Mouse (Mus musculus) large intestine, adult 2 months (tissue): ENCODE measurements around the gene Gtf2a2. TPM values are rescaled to one million over a fixed set of nuclear protein-coding genes. Genes with fewer than 3 reads are reported as not detected.
"Not testable (repeated sequence)": the region's sequence is repeated elsewhere in the genome, so short reads cannot be mapped to it uniquely, and the experiment has no call there.

ENCODE experiments used
- DNase-seq: peaks from one replicate; pipeline ENCODE4 v3.0.0-alpha.2; 2012; ENCODE audit warnings: low read depth, low spot score
- WGBS: fragments of 180-500 bp; shearing (Covaris S2); methylation state at CpG from one replicate; pipeline ENCODE4 v1.1.7; 2018; 5-methylcytosine and 5-hydroxymethylcytosine counted together
- polyA plus RNA-seq: library from polyadenylated mRNA; depleted of rRNA; stranded (reverse); fragments of >200 nt; gene quantifications from 2 replicates; pipeline ENCODE4 v1.2.3, GENCODE M21; 2012

Gene Gtf2a2
- polyA plus RNA-seq, 1 experiment: 25.8 TPM

GRCm38 (mm10) chr9:70011537-70012407 is 578 bp upstream of the Gtf2a2 start:
- DNase-seq: no peak
- 51% methylated on average over 13 of the region's 14 CpGs for WGBS

GRCm38 (mm10) chr9:70015632-70016031 is 3.3 kb downstream of the Gtf2a2 start:
- WGBS: 86% methylated on average over 2 of the region's 2 CpGs
- DNase-seq: no peak

GRCm38 (mm10) chr9:70018879-70019278 is 6.5 kb downstream of the Gtf2a2 start:
- DNase-seq: no peak

GRCm38 (mm10) chr9:70021610-70022009 is 9.3 kb downstream of the Gtf2a2 start:
- no peak for DNase-seq
- WGBS: 25% methylated on average over 1 of the region's 1 CpGs

- DNase-seq: no peak
- WGBS: 44% methylated on average over 4 of the region's 4 CpGs
Measured at GRCm38 (mm10) chr9:70022083-70022482, 9.7 kb downstream of the Gtf2a2 start.

GRCm38 (mm10) chr9:70023615-70024014 is 11.3 kb downstream of the Gtf2a2 start:
- not testable (repeated sequence) for DNase-seq
- WGBS: 72% methylated on average over 1 of the region's 1 CpGs

- no peak for DNase-seq
Measured at GRCm38 (mm10) chr9:70024648-70025047, 12.3 kb downstream of the Gtf2a2 start.

- 89% methylated on average over 2 of the region's 2 CpGs for WGBS
- no peak for DNase-seq
Measured at GRCm38 (mm10) chr9:70025365-70026012, 13.1 kb downstream of the Gtf2a2 start.

- no peak for DNase-seq
- WGBS: 65% methylated on average over 1 of the region's 1 CpGs
Measured at GRCm38 (mm10) chr9:70032167-70032566, 19.8 kb downstream of the Gtf2a2 start.

- WGBS: 26% methylated on average over 9 of the region's 9 CpGs
- DNase-seq: no peak
Measured at GRCm38 (mm10) chr9:70033056-70033455, 20.7 kb downstream of the Gtf2a2 start.

- 71% methylated on average over 7 of the region's 7 CpGs for WGBS
- no peak for DNase-seq
Measured at GRCm38 (mm10) chr9:70034702-70035101, 22.4 kb downstream of the Gtf2a2 start.

GRCm38 (mm10) chr9:70036646-70037045 is 24.3 kb downstream of the Gtf2a2 start:
- WGBS: 23% methylated on average over 4 of the region's 4 CpGs

GRCm38 (mm10) chr9:70037988-70038387 is 25.6 kb downstream of the Gtf2a2 start, which contains the start of gene Gcnt3:
Gene Gcnt3, minus strand, starts transcription at chr9:70038088.
- DNase-seq: no peak
- 45% methylated on average over 7 of the region's 7 CpGs for WGBS

More at GRCm38 (mm10) chr9:70036646-70037045, 24.3 kb downstream of the Gtf2a2 start:
- DNase-seq: no peak

GRCm38 (mm10) chr9:70039597-70040385 is 27.4 kb downstream of the Gtf2a2 start:
- no peak for DNase-seq

GRCm38 (mm10) chr9:70040570-70040969 is 28.2 kb downstream of the Gtf2a2 start:
- DNase-seq: no peak
- WGBS: 67% methylated on average over 11 of the region's 11 CpGs

More at GRCm38 (mm10) chr9:70039597-70040385, 27.4 kb downstream of the Gtf2a2 start:
- WGBS: 26% methylated on average over 6 of the region's 6 CpGs

- no peak for DNase-seq
- WGBS: 81% methylated on average over 4 of the region's 4 CpGs
Measured at GRCm38 (mm10) chr9:70042137-70042536, 29.8 kb downstream of the Gtf2a2 start.

- no peak for DNase-seq
Measured at GRCm38 (mm10) chr9:70042935-70043334, 30.6 kb downstream of the Gtf2a2 start.

GRCm38 (mm10) chr9:70044865-70045264 is 32.5 kb downstream of the Gtf2a2 start:
- DNase-seq: no peak
- WGBS: 36% methylated on average over 2 of the region's 2 CpGs

More at GRCm38 (mm10) chr9:70042935-70043334, 30.6 kb downstream of the Gtf2a2 start:
- WGBS: 68% methylated on average over 1 of the region's 1 CpGs

GRCm38 (mm10) chr9:70046255-70046654 is 33.9 kb downstream of the Gtf2a2 start:
- WGBS: 33% methylated on average over 6 of the region's 6 CpGs
- no peak for DNase-seq

- no peak for DNase-seq
- 31% methylated on average over 3 of the region's 3 CpGs for WGBS
Measured at GRCm38 (mm10) chr9:70047839-70048238, 35.5 kb downstream of the Gtf2a2 start.
